Mouse (Mus musculus) heart, embryonic 12.5 days (tissue): Measurements from ENCODE around the gene S100a5. TPM values are rescaled to one million over a fixed set of nuclear protein-coding genes. Genes with fewer than 3 reads are reported as not detected.
A peak's percentile ranks its signal among the peaks of the same experiment; 100 is the strongest.

Experiments used
- ATAC-seq: fragments of 200-750 bp; cut with Nextera tagmentation; 2 replicates; pipeline ENCODE4 v1.8.0; 2017; ENCODE audit warnings: moderate TSS enrichment, moderate library complexity; ENCODE audit not compliant: insufficient number of reproducible peaks, low FRiP score
- H3K27ac ChIP-seq: fragments of 300-500 bp; sonication (generic); 2 replicates; pipeline ENCODE4 v1.5.1; 2016; ENCODE audit warnings: mild to moderate bottlenecking, moderate library complexity; ENCODE audit not compliant: poor library complexity, severe bottlenecking
- H3K27me3 ChIP-seq: fragments of 300-500 bp; sonication (generic); replicated peaks from 2 replicates; pipeline ENCODE4 v1.6.1; 2016; ENCODE audit warnings: mild to moderate bottlenecking, moderate library complexity
- H3K36me3 ChIP-seq: fragments of 300-500 bp; sonication (generic); 2 replicates; pipeline ENCODE4 v1.6.1; 2016; ENCODE audit warnings: mild to moderate bottlenecking, moderate library complexity
- H3K4me1 ChIP-seq: fragments of 300-500 bp; sonication (generic); replicated peaks from 2 replicates; pipeline ENCODE4 v1.6.1; 2016; ENCODE audit warnings: mild to moderate bottlenecking
- H3K4me2 ChIP-seq: fragments of 300-500 bp; sonication (generic); 2 replicates; pipeline ENCODE4 v1.6.1; 2016; ENCODE audit warnings: mild to moderate bottlenecking, moderate library complexity
- H3K4me3 ChIP-seq: fragments of 300-500 bp; sonication (generic); 2 replicates; pipeline ENCODE4 v1.5.1; 2016; ENCODE audit warnings: mild to moderate bottlenecking
- H3K9ac ChIP-seq: fragments of 300-500 bp; sonication (generic); 2 replicates; pipeline ENCODE4 v1.6.1; 2016; ENCODE audit warnings: mild to moderate bottlenecking, moderate library complexity
- H3K9me3 ChIP-seq: fragments of 300-500 bp; sonication (generic); replicated peaks from 2 replicates; pipeline ENCODE4 v1.6.1; 2016; ENCODE audit warnings: mild to moderate bottlenecking, moderate library complexity
- WGBS: fragments of 180-500 bp; shearing (Covaris S2); methylation state at CpG from one replicate; pipeline ENCODE4 v1.1.7; 2016; 5-methylcytosine and 5-hydroxymethylcytosine counted together
- polyA plus RNA-seq: library from polyadenylated mRNA; unstranded; fragments of >200 nt; fragmentation: Nextera tagmentation; extraction: Ambion mirVana; gene quantifications from 2 replicates; pipeline ENCODE4 v1.2.1, GENCODE M21; 2016

S100a5 gene
- polyA plus RNA-seq, 1 experiment from 2014 or later: not detected

DNA sequence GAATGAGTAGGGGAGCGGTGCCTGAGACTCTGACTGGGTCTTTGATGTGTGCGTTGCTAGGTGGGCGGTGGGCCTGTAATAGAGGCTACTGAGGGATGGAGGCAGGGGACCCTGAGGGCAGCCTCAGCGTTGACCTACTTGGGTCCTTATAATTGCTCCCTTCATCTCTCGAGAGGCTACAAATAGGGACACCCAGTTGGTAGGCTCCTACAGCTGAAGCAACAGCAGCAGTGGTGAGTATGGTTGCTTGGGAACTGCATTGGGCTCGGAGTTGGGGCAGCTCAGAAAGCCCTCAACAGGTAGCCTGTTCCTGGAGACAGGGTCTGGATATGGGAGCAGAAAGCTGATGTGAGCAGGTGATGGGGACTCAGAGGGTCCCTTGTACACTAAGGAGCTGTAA, 8.3 kb upstream of the S100a5 start:
- 76% methylated on average over 6 of the region's 6 CpGs for WGBS
- H3K4me3 ChIP-seq: no peak overlapping the region

GRCm38 (mm10) chr3:90600458-90601195, 7.7 kb upstream of the S100a5 start:
- Histone ChIP-seq H3K4me3 (no peak overlapping the region), H3K4me2 (no peak overlapping the region), H3K27me3 (no peaks in the 10 kb centered on the region), H3K4me1 (peaks cover 30% of the 10 kb centered on the region), H3K9me3 (no peaks in the 10 kb centered on the region; the same call in 1 of the 2 replicates), H3K27ac (no peak overlapping the region), H3K36me3 (no peaks in the 10 kb centered on the region), H3K9ac (no peak overlapping the region)
- ATAC-seq: no peak
- WGBS: 63% methylated on average over 8 of the region's 8 CpGs

More for the DNA sequence above, 8.3 kb upstream of the S100a5 start:
- Histone ChIP-seq H3K27me3 (no peaks in the 10 kb centered on the region), H3K4me2 (no peak overlapping the region), H3K4me1 (peaks cover 28% of the 10 kb centered on the region), H3K9ac (no peak overlapping the region), H3K27ac (no peak overlapping the region), H3K9me3 (no peaks in the 10 kb centered on the region; the same call in 1 of the 2 replicates), H3K36me3 (no peaks in the 10 kb centered on the region)
- no peak for ATAC-seq

- ATAC-seq: no peak
- Histone ChIP-seq H3K4me3 (no peak within 1 kb of the TSS), H3K9me3 (no peaks in the 10 kb centered on the region; the same call in 1 of the 2 replicates), H3K4me2 (no peak within 1 kb of the TSS), H3K4me1 (peaks cover 30% of the 10 kb centered on the region), H3K36me3 (no peaks in the 10 kb centered on the region), H3K27ac (no peak within 1 kb of the TSS), H3K27me3 (no peaks in the 10 kb centered on the region), H3K9ac (no peak within 1 kb of the TSS)
- WGBS: 69% methylated on average over 11 of the region's 11 CpGs
These were observed 6.7 kb upstream of the S100a5 start, which contains the start of gene Gm42674 for GRCm38 (mm10) chr3:90601486-90602110. Gene Gm42674 (plus strand): TSS chr3:90601904.

GRCm38 (mm10) chr3:90603623-90604022, 4.7 kb upstream of the S100a5 start, which contains the start of gene S100a4:
Gene S100a4 (plus strand): TSS chr3:90603771.
- Histone ChIP-seq H3K9me3 (no peaks in the 10 kb centered on the region; the same call in 1 of the 2 replicates), H3K36me3 (no peaks in the 10 kb centered on the region), H3K27me3 (no peaks in the 10 kb centered on the region), H3K4me2 (no peak within 1 kb of the TSS), H3K4me3 (no peak within 1 kb of the TSS), H3K9ac (no peak within 1 kb of the TSS), H3K4me1 (peaks cover 27% of the 10 kb centered on the region), H3K27ac (peak within 1 kb of the TSS; percentile 17; the same call in 1 of the 2 replicates)
- 40% methylated on average over 3 of the region's 3 CpGs for WGBS
- ATAC-seq: peak; percentile 22; the same call in 1 of the 2 replicates

DNA sequence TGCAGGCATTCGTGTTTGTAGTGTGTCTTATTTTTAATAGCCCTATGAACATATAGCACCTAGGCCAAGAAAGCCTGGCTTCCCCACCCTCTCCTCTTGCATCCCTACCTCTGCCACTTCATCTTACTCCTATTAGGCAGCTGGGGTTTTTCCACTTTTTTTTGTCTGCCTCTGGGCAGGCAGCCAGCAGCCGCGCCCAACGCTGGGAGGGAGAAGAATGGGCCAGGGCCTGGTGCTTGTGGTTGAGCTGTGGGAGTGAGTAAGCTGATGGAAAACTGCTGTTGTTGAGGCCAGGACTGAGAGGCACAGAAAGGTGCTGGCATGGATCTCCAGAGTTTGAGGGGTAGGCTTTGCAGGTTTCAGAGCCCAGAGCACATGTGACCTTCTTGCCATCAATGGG, 3.9 kb upstream of the S100a5 start:
- no peak overlapping the region for H3K4me3 ChIP-seq
- no peaks in the 10 kb centered on the region for H3K36me3 ChIP-seq
- WGBS: 54% methylated on average over 4 of the region's 4 CpGs
- peak; percentile 71 for ATAC-seq
- H3K27me3 ChIP-seq: no peaks in the 10 kb centered on the region
- no peak overlapping the region for H3K4me2 ChIP-seq
- H3K9me3 ChIP-seq: no peaks in the 10 kb centered on the region
- no peak overlapping the region for H3K9ac ChIP-seq
- peaks cover 27% of the 10 kb centered on the region for H3K4me1 ChIP-seq
- H3K27ac ChIP-seq: peak overlapping the region; percentile 17; the same call in 1 of the 2 replicates

DNA sequence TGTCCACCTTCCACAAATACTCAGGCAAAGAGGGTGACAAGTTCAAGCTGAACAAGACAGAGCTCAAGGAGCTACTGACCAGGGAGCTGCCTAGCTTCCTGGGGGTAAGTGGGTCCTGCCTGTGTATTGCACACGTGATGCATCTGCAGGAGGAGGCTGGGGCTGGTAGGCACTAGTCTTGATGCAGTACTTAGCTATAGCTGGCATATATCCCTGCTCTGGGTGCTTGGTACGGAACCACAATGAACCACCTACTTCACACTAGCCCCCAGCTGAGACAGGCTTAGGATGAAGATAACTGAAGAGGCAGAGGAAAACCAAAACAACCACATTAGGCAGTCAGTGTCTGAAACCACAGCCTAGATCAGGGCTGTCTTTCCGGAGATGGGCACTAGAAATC, 3.3 kb upstream of the S100a5 start:
- Histone ChIP-seq H3K4me3 (no peak overlapping the region), H3K9me3 (no peaks in the 10 kb centered on the region), H3K27ac (no peak overlapping the region), H3K4me1 (peaks cover 27% of the 10 kb centered on the region), H3K4me2 (no peak overlapping the region), H3K27me3 (no peaks in the 10 kb centered on the region), H3K36me3 (no peaks in the 10 kb centered on the region), H3K9ac (no peak overlapping the region)
- 76% methylated on average over 3 of the region's 3 CpGs for WGBS
- ATAC-seq: no peak

DNA sequence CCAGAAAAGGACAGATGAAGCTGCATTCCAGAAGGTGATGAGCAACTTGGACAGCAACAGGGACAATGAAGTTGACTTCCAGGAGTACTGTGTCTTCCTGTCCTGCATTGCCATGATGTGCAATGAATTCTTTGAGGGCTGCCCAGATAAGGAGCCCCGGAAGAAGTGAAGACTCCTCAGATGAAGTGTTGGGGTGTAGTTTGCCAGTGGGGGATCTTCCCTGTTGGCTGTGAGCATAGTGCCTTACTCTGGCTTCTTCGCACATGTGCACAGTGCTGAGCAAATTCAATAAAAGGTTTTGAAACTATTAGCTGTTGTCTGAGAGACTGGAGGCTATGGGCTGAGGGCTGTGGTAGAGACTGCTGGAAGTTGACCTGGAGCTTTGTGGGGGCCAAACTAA, 2.6 kb upstream of the S100a5 start:
- H3K4me3 ChIP-seq: no peak overlapping the region
- no peak for ATAC-seq
- 65% methylated on average over 2 of the region's 2 CpGs for WGBS
- no peaks in the 10 kb centered on the region for H3K36me3 ChIP-seq
- no peak overlapping the region for H3K27ac ChIP-seq
- H3K9ac ChIP-seq: no peak overlapping the region
- no peaks in the 10 kb centered on the region for H3K27me3 ChIP-seq
- no peak overlapping the region for H3K4me2 ChIP-seq
- no peaks in the 10 kb centered on the region for H3K9me3 ChIP-seq
- H3K4me1 ChIP-seq: peaks cover 27% of the 10 kb centered on the region

- no peak overlapping the region for H3K9ac ChIP-seq
- ATAC-seq: no peak
- no peaks in the 10 kb centered on the region for H3K9me3 ChIP-seq
- H3K4me3 ChIP-seq: no peak overlapping the region
- 88% methylated on average over 6 of the region's 6 CpGs for WGBS
- no peak overlapping the region for H3K4me2 ChIP-seq
- no peak overlapping the region for H3K27ac ChIP-seq
- no peaks in the 10 kb centered on the region for H3K36me3 ChIP-seq
- H3K4me1 ChIP-seq: peaks cover 27% of the 10 kb centered on the region
- no peaks in the 10 kb centered on the region for H3K27me3 ChIP-seq
These were observed 2.1 kb upstream of the S100a5 start for GRCm38 (mm10) chr3:90606185-90606584.

DNA sequence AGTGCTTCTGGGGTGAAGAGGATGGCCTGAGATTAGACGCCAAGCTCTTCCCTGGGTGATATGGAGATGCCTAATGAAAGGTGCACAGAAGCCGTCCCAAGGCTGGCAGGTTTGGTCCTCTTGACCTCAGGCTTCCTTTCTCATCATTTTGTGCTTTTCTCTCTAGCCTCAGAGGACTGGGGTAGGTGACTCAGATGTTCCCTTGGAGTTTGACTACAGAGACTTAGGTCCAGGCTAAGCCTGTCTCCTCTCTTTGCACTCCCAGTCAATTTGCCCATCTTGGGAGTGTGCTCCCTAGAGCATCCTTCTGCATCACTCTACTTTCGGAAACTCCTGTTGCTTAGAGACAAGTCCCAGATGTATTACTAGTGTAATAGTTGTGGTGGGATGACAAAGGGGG, 962 bp upstream of the S100a5 start:
- WGBS: 79% methylated on average over 3 of the region's 3 CpGs
- no peak for ATAC-seq
- H3K27ac ChIP-seq: no peak overlapping the region

DNA sequence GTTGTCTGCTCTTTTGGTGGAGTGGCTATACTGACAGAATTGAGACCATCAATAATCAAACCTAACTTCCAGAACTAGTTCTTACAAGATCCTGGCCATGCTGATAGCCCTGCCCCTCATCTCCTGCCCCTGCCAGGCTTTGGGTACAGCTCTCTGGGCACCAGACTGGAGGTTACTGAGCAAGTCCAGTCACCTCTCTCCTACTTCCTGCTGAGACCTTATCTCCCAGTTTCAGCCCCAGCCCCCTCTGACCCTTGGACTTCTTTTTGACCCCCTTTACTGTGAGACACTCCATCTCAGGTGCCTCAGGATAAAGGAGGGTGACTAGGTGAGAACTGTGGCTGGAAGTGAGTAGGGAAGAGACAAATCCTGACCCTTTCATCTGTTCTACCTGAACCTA, 779 bp downstream of the S100a5 start:
- no peak overlapping the region for H3K27ac ChIP-seq
- no peak overlapping the region for H3K9ac ChIP-seq
- H3K4me3 ChIP-seq: no peak overlapping the region
- H3K4me2 ChIP-seq: no peak overlapping the region
- peaks cover 6% of the 10 kb centered on the region; the same call in 1 of the 2 replicates for H3K27me3 ChIP-seq
- H3K9me3 ChIP-seq: no peaks in the 10 kb centered on the region
- no peaks in the 10 kb centered on the region for H3K36me3 ChIP-seq
- peaks cover 17% of the 10 kb centered on the region for H3K4me1 ChIP-seq
- no peak for ATAC-seq

More for the DNA sequence above, 962 bp upstream of the S100a5 start:
- no peaks in the 10 kb centered on the region for H3K36me3 ChIP-seq
- no peaks in the 10 kb centered on the region for H3K27me3 ChIP-seq
- no peak overlapping the region for H3K9ac ChIP-seq
- H3K9me3 ChIP-seq: no peaks in the 10 kb centered on the region
- no peak overlapping the region for H3K4me2 ChIP-seq
- H3K4me1 ChIP-seq: peaks cover 20% of the 10 kb centered on the region
- no peak overlapping the region for H3K4me3 ChIP-seq

- no peaks in the 10 kb centered on the region for H3K36me3 ChIP-seq
- no peak for ATAC-seq
- peaks cover 6% of the 10 kb centered on the region; the same call in 1 of the 2 replicates for H3K27me3 ChIP-seq
- H3K27ac ChIP-seq: no peak overlapping the region
- H3K9ac ChIP-seq: no peak overlapping the region
- no peaks in the 10 kb centered on the region for H3K9me3 ChIP-seq
- WGBS: 79% methylated on average over 3 of the region's 3 CpGs
- H3K4me2 ChIP-seq: no peak overlapping the region
- no peak overlapping the region for H3K4me3 ChIP-seq
- H3K4me1 ChIP-seq: peaks cover 11% of the 10 kb centered on the region
These were observed 3.2 kb downstream of the S100a5 start for GRCm38 (mm10) chr3:90611494-90611893.
